Mouse (Mus musculus): ENCODE results near the gene Gm28374. TPM values are rescaled to one million over a fixed set of nuclear protein-coding genes. Genes with fewer than 3 reads are reported as not detected.
"Not testable (repeated sequence)": the region's sequence is repeated elsewhere in the genome, so short reads cannot be mapped to it uniquely, and the experiment has no call there.

The Gm28374 gene
- total RNA-seq (2017), result 0.74 TPM in 1 of 2 replicates, not detected in the other

DNA sequence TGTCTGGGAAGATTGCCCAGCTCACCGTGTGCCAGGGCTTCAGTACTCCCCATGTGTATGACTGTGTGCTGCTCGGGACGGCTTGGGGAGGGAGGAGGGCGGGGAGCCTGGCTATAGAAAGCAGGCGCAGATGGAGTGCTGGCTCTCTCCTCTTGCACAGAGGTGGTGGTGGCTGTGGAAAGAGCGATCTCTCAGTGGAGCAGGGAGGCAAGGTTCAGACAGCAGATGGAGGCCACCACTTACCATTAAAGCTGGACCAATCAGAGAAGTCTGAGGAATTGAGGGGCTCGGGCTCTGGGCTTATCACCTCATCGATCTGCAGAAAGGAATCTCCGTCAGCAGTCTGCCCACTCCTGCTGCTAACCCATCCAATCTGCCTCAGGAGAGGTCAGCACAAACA, at the start of gene Gm28374:
Gm28374 (minus strand) TSS at position 101 of the 400 bp plus-strand sequence.
- no peak for ATAC-seq (ENCODE audit: extremely low read depth, insufficient number of reproducible peaks, low FRiP score, poor library complexity, severe bottlenecking)

DNA sequence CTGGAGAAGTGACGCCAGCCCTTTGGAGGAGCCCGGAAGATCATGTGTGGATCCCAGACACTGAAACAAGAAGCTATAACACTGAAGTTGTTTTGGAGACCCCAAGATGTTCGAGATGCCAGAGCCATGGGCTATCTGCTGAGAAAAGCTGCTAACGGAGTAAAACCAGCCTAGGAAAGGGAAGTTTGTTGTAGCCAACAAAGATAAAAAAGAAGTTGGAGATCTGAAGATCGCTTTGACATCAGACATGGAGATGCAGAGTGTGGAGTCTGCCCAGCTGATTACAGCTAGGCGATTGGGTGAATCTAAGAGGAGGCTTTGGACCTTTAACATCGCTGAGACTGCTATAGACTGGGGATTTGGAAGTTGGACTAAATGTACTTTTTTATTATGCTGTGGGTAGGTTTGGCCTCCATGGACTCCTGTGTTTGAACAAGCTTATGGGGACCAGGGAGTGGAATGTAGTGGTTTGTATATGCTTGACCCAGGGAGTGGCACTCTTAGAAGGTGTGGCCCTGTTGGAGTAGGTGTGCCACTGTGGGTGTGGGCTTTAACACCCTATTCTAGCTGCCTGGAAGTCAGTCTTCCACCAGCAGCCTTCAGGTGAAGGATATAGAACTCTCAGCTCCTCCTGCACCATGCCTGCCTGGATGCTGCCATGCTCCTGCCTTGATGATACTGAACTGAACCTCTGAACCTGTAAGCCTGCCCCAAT, 48.5 kb upstream of the Gm28374 start:
- not testable (repeated sequence) for ATAC-seq (ENCODE audit: extremely low read depth, insufficient number of reproducible peaks, low FRiP score, poor library complexity, severe bottlenecking)

DNA sequence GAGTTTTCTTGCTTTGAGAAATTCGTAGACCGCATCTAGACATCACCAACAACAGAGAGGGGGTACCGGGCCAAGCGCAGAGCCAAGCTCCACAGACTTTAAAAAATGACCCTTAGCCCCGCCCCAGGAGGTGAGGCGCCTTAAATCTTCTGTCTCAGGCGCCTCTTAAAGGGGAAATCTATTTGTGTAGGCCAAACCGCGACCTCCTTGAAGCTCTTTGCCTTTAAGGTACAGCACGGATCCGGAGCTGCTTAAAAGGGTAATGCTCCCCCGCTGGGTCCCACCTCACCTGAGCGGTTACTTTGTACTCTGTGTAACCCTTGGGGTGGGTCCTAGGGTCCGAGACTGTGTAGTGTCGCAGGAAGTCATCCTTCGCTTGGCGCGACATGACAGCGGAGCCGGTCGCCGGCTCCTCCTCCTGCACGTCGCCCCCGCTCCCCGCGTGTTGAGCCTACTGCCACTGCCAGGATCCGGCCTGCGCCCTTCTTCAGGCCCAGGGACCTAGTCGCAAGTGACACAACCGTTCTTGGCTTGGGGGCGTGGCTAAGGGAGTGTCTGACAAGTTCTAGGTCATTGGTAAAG, 45.8 kb upstream of the Gm28374 start, which contains the start of gene Snx15:
Snx15 (minus strand) TSS at position 545 of the 582 bp plus-strand sequence.
- ATAC-seq (ENCODE audit: extremely low read depth, insufficient number of reproducible peaks, low FRiP score, poor library complexity, severe bottlenecking), result peak; percentile 87

DNA sequence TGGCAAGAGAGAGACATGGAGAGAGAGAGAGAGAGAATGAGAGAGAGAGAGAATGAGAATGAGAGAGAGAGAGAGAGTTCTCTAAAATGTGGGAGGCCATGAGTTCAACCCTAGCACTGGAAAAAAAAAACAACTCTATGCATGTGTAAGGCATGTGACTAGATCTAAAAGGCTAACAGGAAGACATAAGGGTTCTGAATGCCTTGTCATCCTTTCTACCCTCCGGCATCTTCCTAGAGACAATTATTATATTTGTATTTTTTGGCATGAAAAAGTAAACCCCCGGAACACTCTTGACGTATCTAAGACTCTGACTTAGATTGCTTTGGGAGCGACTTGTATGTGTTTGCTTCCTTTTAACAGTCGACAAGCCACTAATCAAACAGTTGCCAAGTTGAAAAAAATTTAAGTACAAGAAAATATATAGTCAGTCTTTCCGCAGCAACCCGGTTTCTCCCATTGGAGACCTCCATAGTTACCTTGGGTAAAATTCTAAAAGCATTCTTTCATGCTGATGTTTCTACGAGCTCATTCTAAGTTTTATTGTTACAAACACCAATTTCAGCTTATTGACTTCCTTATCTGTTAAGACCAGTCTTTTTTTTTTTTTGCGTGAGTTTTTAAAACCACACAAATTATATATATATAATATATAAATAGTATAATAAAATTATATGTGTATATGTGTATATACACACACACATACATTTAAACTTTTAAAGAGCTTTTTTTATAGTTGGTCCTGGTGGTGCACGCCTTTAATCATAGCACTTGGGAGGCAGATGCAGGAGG, 44.9 kb upstream of the Gm28374 start:
- no peak for ATAC-seq (ENCODE audit: extremely low read depth, insufficient number of reproducible peaks, low FRiP score, poor library complexity, severe bottlenecking)

DNA sequence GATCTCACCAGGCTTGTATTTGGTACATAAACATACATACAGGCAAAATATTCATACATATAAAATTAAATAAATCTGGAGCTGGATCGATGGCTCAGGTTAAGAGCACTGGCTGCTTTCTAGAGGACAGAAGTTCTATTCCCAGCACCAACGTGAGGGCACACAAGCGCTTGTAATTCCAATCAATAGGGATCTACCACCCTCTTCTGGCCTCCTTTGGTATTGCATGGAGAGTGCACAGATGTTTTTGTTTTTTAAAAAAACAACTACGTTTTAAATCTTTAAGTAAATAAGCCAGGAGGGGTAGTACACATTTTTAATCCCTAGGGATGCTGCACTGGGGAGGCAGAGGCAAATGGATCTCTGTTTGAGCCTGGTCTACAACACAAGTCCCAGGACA, 44.2 kb upstream of the Gm28374 start:
- ATAC-seq (ENCODE audit: extremely low read depth, insufficient number of reproducible peaks, low FRiP score, poor library complexity, severe bottlenecking), result peak; percentile 27; the same call in 1 of the 2 replicates

DNA sequence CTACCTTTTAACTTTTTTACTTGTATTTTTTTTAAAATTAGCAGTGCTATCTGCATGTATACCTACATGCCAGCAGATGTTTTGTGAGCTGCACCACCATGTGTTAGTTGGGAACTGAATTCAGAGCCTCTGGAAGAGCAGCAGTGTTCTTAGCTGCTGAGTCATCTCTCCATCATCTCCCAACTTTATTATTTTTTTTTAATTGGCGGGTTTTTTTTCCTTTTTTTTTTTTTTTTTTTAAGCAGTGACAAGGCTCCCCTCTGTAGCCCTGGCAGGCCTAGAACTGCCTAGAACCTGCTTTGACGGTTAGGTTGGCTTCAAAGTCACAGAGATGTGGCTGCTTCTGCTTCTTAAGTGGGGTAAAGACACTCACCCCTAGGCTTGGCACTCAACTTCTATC, 42.8 kb upstream of the Gm28374 start:
- no peak for ATAC-seq (ENCODE audit: extremely low read depth, insufficient number of reproducible peaks, low FRiP score, poor library complexity, severe bottlenecking)

DNA sequence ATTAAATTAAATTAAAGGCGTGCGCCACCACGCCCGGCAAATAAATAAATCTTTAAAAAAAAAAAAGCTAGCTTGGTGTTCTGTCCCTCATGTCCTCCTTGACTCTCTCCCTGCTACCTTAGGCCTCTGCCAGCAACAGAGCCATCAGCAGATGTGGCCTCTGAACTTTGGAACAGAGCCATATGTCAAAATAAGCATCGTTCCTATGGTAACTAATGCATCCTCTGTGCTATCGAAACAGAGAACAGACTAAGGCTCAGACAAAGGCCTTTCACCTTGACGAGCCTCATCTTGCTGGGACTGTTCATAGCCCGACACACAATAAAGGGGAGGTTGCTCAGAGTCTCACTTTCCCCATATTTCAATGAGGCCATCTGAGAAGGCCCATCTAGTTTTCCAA, 41.3 kb upstream of the Gm28374 start:
- ATAC-seq (ENCODE audit: extremely low read depth, insufficient number of reproducible peaks, low FRiP score, poor library complexity, severe bottlenecking), result no peak

DNA sequence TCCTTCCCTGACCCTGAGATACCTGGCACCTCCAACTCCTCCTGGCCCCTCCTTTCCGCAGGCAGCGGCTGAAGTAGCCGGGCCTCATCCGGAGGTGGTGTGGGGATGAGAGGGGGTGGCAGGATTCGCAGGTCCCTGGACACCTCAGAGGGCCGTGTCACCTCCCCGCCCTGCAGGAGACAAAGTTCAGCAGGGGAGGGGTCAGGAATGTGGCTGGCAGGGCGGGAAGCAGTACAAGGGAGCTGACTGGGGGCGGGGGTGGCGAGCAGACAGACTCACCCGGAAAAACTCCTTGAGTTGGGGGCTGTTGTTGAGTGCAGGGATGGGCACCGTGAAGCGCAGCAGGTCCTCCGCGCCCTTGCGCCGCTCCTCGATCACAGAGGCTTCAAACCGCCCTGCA, 39.7 kb upstream of the Gm28374 start:
- ATAC-seq (ENCODE audit: extremely low read depth, insufficient number of reproducible peaks, low FRiP score, poor library complexity, severe bottlenecking), result no peak

DNA sequence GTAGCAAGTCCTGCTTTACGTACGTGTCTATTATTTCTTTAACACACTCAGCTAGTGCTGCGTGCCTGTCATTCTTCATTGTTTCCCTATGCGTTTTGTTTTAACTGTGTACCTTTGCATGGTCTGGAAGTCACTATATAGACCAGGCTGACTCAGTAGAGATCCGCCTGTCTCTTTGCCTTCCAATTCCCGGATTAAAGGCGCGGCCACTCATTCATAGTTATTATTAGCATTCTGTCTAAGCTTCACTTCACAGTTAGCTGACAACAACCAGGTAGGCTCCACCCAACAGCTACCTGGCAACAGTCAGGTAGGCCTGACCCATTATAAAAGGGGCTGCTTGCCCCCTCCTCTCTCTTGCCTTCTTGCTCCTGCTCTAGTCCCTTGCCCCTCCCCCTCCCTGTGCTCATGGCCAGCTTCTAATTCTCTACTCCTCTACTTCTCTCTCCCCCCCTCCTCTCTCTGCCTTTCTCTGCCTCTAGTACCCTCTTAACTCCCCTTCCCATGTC, 36.7 kb upstream of the Gm28374 start:
- ATAC-seq (ENCODE audit: extremely low read depth, insufficient number of reproducible peaks, low FRiP score, poor library complexity, severe bottlenecking), result no peak

DNA sequence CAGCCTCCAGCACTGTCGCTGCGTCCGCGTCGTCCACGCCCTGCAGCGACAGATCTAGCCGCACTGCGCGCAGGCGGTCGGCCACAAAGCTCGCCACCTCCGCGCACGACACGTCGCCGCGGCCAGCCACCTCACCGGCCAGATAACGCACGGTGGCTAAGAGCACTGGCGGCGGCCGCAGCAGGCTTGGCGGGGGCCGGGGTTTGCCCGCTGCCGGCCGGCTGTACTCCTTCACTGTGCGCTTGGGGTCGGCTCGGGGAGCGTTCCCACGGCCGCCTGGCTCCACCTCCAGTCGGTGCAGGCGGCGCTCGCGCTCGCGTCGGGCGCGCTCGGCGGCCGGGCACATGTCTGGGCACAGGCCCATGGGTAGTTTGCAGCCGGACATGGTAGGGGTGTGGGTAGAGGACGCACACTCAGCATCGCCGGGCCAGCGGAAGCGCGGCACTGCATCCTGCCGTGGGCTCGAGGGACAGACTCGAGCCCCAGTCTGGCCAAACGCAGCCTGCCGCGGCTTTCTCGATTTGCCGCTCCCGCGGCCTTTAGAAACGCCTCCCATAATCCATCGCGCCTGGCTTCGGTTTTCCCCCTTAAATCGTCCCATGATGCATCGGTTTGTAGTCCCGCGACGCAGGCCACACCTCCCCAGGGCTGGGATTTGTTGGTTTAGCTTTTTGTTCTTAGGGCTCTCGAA, 36.1 kb upstream of the Gm28374 start, which contains the start of gene Sac3d1:
Sac3d1 (minus strand) TSS at position 665 of the 691 bp plus-strand sequence.
- ATAC-seq (ENCODE audit: extremely low read depth, insufficient number of reproducible peaks, low FRiP score, poor library complexity, severe bottlenecking), result peak; percentile 82

DNA sequence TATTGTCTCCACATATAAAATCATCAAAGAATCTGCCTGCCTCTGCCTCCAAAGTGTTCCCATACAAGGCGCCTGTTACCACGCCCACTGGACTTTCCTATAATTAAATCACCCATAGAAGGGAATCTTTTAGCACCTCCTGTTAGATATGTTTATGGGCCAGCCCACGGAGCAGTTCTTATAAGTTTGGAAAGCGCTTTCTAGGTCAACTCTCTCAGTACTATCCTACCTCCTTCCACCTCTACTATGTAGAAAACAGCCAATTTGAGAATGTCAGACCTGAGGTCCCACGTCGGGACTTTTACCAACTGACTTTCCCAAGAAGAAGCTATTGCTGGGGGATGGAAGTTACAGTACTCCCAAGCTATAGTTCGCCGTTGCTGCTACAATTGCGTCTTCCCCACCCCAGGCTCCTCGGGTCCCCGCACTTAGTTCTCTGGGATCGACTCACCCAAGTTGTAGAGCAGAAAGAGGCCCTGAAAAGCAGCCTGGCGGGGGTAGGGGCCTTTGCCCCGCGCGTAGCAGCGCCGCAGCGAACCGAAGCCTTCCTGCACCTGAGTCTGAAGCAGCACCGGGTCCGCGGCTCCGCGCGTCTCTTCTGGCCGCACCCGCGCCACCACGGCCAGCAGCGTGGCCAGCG, 35.4 kb upstream of the Gm28374 start:
- ATAC-seq (ENCODE audit: extremely low read depth, insufficient number of reproducible peaks, low FRiP score, poor library complexity, severe bottlenecking), result no peak

DNA sequence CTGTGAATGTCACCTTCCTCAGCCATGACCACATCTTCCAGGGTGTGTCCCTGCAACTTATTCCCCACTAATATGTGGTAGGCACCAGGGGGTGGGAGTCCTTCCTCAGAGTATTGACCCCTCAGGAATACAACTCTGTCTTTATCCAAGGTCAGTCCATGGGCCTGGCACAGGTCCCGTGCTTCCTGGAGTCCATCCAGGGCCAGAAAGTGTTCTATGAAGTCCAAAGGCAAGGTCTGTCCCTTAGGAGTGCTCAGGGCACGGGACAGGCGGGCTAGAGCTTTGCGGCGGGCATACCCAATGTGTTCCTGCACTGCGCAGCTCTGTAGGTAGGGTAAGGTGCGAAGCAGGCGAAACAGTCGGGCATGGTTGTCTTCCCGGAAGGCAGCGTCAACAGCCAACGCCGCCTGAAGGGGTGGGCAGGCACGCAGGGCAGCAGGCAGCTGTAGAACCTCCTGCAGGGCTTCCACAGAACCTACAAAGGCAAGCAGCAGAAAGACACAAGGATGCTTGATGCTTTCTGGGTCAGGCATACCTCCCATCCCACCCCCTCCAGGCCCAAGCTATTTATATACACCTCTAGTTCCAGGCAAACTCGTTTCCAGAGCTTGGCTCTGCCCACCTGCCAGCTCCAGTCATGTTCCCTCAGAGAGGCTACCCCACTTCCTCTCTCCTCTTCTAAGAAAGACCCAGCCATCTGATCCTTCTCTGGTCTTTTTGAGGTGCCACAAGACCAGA, 34.2 kb upstream of the Gm28374 start:
- ATAC-seq (ENCODE audit: extremely low read depth, insufficient number of reproducible peaks, low FRiP score, poor library complexity, severe bottlenecking), result no peak

DNA sequence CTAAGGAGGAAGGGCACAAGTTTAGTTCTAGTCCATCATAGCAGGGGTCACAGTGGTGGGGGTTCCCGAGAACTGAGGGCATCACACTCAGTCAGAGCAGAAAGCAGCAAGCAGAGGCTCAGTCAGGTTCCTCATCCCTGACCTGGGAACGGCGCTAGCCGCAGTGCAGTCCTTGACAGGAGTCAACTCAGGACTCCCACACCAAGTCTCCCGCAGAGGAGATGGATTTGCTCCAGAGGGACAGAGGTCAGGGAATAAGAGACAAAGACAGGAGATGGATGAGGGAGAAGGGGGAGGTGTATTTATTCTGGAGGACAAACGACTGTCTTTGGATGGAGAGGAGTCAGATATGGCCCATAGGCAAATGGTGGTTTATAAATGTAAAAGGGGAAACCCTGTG, 31.1 kb upstream of the Gm28374 start:
- ATAC-seq (ENCODE audit: extremely low read depth, insufficient number of reproducible peaks, low FRiP score, poor library complexity, severe bottlenecking), result no peak

DNA sequence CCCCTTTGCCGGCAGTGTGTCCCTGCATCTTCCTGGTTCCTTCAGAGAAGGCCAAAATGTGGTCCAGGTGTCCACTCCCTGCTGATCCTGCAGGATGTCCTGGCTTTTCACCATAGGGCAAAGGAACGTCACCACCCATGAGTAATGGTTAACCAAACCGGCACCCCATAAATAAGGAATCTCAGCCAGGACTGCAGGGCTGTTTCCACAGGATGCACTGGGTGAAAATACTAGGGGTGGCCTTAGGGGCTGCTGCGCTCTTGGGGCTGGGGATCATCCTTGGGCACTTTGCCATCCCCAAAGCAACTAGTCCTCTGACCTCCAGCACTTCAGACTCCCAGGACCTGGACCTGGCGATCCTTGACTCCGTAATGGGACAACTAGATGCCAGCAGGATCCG, 23.5 kb upstream of the Gm28374 start, which contains the start of gene Naaladl1:
Naaladl1 (plus strand) TSS at position 197 of the 400 bp plus-strand sequence.
- ATAC-seq (ENCODE audit: extremely low read depth, insufficient number of reproducible peaks, low FRiP score, poor library complexity, severe bottlenecking), result no peak

DNA sequence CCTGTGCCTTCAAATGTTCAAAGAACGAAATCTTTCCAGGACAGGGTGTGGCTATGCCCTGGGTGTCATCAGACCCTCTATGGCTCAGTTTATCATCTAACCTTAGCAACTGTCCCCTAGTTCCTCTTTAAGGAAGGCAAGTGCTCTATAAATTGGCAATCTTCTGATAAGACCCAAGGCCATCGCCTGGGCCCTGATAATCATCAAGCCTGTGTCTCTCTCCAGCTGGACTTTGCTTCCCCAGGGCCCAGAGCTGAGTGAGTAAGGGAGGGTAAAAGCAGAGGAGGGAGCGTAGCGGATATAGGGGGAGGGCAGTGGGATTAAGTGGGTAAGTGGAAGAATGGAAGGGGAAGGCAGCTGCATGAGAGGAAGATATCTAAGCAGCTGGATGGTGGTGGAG, 22.4 kb upstream of the Gm28374 start:
- ATAC-seq (ENCODE audit: extremely low read depth, insufficient number of reproducible peaks, low FRiP score, poor library complexity, severe bottlenecking), result no peak

DNA sequence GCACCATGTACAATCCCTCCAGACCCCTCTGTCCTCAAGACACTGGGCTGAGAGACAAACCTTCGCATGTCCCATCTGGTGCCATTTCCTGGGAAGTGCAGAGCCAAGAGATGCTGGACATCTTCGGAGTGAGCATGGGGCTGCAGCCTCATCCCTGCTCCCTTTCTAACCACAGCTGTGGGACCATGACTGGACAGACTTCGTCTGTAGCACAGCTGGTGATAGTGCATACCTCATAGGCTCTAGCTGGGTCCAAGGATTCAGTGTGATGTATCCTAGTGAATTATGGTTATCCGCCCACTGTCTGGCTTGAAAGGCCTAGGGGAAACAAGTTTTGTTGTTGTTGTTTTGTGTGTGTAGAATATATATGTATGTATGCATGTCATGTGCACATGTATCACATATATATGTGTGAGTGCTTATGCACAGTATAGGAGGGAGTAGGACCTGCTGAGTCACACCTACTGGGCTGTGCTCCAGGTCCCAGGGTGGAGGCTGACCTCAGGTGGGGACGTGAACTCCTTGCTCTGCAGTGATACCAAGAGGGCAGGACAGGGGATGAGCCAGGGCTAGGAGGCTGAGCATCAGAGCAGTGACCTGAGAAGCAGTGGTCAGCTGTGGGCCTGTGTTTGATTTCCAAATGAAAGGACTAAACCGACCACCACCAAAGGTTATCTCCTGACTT, 20.3 kb upstream of the Gm28374 start:
- ATAC-seq (ENCODE audit: extremely low read depth, insufficient number of reproducible peaks, low FRiP score, poor library complexity, severe bottlenecking), result no peak

DNA sequence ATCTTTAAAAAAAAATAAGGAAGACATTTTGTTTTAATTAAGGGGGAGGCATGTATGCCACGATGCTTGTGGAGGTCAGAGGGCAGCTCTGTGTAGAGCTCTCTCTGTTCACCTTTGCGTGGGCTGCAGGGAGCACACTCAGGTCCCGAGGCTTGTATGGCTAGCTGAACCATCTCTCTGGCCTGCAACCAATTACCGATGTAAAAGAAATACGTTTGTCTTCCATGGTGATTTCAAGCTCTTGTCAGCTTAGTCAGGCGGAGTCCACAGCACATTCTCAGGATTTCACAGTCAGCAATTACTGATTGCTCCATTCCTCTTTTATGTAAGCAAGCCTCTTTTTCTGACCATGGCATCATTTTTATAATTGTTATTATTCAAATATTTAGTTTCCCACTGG, 19.1 kb upstream of the Gm28374 start:
- no peak for ATAC-seq (ENCODE audit: extremely low read depth, insufficient number of reproducible peaks, low FRiP score, poor library complexity, severe bottlenecking)

All from neutrophil, adult 5-6 weeks (primary cell).